Mouse (Mus musculus): ENCODE results near the gene Olfr390. TPM values are rescaled to one million over a fixed set of nuclear protein-coding genes. Genes with fewer than 3 reads are reported as not detected.

Olfr390 gene
- total RNA-seq (2021): not detected
- long read RNA-seq, experiment 1: 0 reads
- long read RNA-seq, experiment 2: 0 reads

- no peak for DNase-seq (ENCODE audit: low spot score in 2 of 2)
These were observed at the start of gene Olfr390 for GRCm38 (mm10) chr11:73782664-73783063. Olfr390 (plus strand) TSS chr11:73782964.

GRCm38 (mm10) chr11:73759115-73759514, 23.6 kb upstream of the Olfr390 start:
- DNase-seq (ENCODE audit: low spot score in 2 of 2): no peak

- no peak for DNase-seq (ENCODE audit: low spot score in 2 of 2)
These were observed 2.2 kb upstream of the Olfr390 start, which contains the start of gene Olfr389 for GRCm38 (mm10) chr11:73780613-73781012. Olfr389 (minus strand) TSS chr11:73780713.

GRCm38 (mm10) chr11:73802952-73803351, 20.2 kb downstream of the Olfr390 start, which contains the start of gene Olfr391-ps:
Olfr391-ps (minus strand) TSS chr11:73803052.
- no peak for DNase-seq (ENCODE audit: low spot score in 2 of 2)

- DNase-seq (ENCODE audit: low spot score in 2 of 2): no peak
These were observed 34.2 kb downstream of the Olfr390 start, which contains the start of gene Olfr392 for GRCm38 (mm10) chr11:73816949-73817348. Olfr392 (minus strand) TSS chr11:73817049.

Other genes with a start within 250 kb of the Olfr390 start
- not detected for gene Olfr385, start 190.0 kb upstream of the Olfr390 start, total RNA-seq (2021)
- gene Olfr384, start 184.4 kb upstream of the Olfr390 start, total RNA-seq (2021): not detected
- not detected for gene Zfp735, start 94.2 kb upstream of the Olfr390 start, total RNA-seq (2021)
- gene Olfr389, start 2.3 kb upstream of the Olfr390 start, total RNA-seq (2021): not detected
- gene Olfr391-ps, start 20.1 kb downstream of the Olfr390 start, total RNA-seq (2021): not detected
- gene Olfr392, start 34.1 kb downstream of the Olfr390 start, total RNA-seq (2021): not detected
- gene Olfr393, start 68.5 kb downstream of the Olfr390 start, total RNA-seq (2021): not detected
- gene Olfr394, start 107.8 kb downstream of the Olfr390 start, total RNA-seq (2021): not detected
- not detected for gene Olfr395, start 126.3 kb downstream of the Olfr390 start, total RNA-seq (2021)
- gene Olfr23, start 153.7 kb downstream of the Olfr390 start, total RNA-seq (2021): not detected
- gene Olfr397, start 177.9 kb downstream of the Olfr390 start, total RNA-seq (2021): not detected
- gene Olfr398, start 207.4 kb downstream of the Olfr390 start, total RNA-seq (2021): not detected